In the genomic region with DNA sequence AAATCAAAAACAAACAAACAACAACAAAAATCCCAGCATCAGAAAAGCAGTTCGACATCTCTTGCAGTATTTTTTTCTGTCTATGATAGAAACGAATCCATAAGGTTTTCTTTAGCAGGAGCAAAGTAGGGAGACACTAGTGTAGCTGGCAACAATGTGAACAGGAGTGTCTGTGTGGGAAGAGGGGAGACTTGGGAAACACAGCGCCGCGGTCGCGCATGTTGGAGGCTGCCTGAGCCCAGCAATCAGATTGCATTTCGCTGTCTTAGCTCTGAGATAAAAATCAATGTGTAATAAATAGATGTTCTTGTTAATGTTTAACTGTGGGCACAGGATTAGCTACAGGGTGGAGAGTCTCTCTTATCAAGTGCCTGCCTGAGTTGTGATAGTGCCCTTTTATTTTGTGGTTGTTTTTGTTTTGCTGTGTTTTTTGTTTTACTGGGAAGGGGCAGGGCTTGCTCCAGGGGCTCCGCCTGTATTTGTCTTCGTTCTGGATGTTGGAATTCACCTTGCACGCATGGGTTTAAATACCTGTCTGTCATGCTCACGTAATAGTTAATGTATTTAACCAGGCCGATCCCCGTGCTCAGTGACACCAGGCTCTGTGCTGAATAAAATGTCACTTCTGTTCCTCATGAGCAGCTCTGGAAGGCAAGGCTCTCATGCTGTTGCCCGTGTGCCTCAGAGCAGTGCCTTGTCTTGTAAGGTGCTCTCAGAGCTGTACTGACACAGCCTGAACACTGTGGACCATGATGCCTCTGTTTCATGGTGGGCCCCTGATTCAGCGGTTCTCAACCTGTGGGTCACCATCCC, we compare ENCODE assay signal across 12 mouse cellular contexts. TPM values are rescaled to one million over a fixed set of nuclear protein-coding genes. Genes with fewer than 3 reads are reported as not detected.
DNase-seq lines count a peak whose midpoint lies in the region; ATAC-seq and TF ChIP-seq lines count a peak whose summit lies in the region.
"Had no signal": no experiment of that assay in that cellular context is flagged by ENCODE, and none has a peak within 500 bp of the region (broad histone marks: within the 10 kb centered on the region; RNA-seq: fewer than 3 reads in every experiment).

No protein-coding gene starts in this region.

- no peaks in the 10 kb centered on the region for H3K27me3 ChIP-seq in Patski
- H3K27me3 ChIP-seq in intestine, postnatal 0 days (replicated peaks; ENCODE audit: control insufficient read depth, insufficient read depth, low read length) = no peaks in the 10 kb centered on the region
- H3K27me3 ChIP-seq in liver, embryonic 12.5 days (replicated peaks) = no peaks in the 10 kb centered on the region
- no peaks in the 10 kb centered on the region for H3K27me3 ChIP-seq in forebrain, embryonic 16.5 days (replicated peaks; ENCODE audit: control insufficient read depth, insufficient read depth, low read length)
- H3K27me3 ChIP-seq: hindbrain, embryonic 15.5 days had no signal

- H3K9ac ChIP-seq in intestine, postnatal 0 days (ENCODE audit: low read depth, low read length) = no peak overlapping the region
- no peak overlapping the region for H3K9ac ChIP-seq in liver, embryonic 12.5 days
- no peak overlapping the region for H3K9ac ChIP-seq in forebrain, embryonic 16.5 days (replicated peaks; ENCODE audit: low read depth, low read length)
- H3K9ac ChIP-seq: hindbrain, embryonic 15.5 days; lung, embryonic 14.5 days had no signal

- in situ Hi-C loops in Patski (cut with MboI; ENCODE audit: low pct_unique_long_range_greater_than_20kb) = loop anchor here (25.0 kb wide), 1 partner anchor 231 kb away; no protein-coding TSS in a partner anchor

- POLR2A ChIA-PET in Patski (lab: Charles Lee) = no interaction called here

- peaks cover 53% of the 10 kb centered on the region for H3K36me3 ChIP-seq in intestine, postnatal 0 days (ENCODE audit: control insufficient read depth, insufficient read depth)
- H3K36me3 ChIP-seq in liver, embryonic 12.5 days = peaks cover 46% of the 10 kb centered on the region
- H3K36me3 ChIP-seq in forebrain, embryonic 16.5 days (ENCODE audit: control insufficient read depth, insufficient read depth) = peaks cover 5% of the 10 kb centered on the region

- TF ChIP-seq CTCF in layer of hippocampus, adult 2 months (conservative IDR thresholded peaks at IDR 0.05) = no peak
- no peak for TF ChIP-seq CTCF in Patski (IDR thresholded peaks at IDR 0.05)
- TF ChIP-seq CTCF in intestine, postnatal 0 days (IDR thresholded peaks at IDR 0.05; ENCODE audit: low read depth) = no peak

- no peaks in the 10 kb centered on the region for H3K4me1 ChIP-seq in intestine, postnatal 0 days (replicated peaks; ENCODE audit: control insufficient read depth, insufficient read depth, low read length)
- H3K4me1 ChIP-seq in liver, embryonic 12.5 days = peaks cover 23% of the 10 kb centered on the region
- no peaks in the 10 kb centered on the region for H3K4me1 ChIP-seq in forebrain, embryonic 16.5 days (replicated peaks; ENCODE audit: control insufficient read depth, insufficient read depth, low read length)

- H3K27ac ChIP-seq in layer of hippocampus, adult 2 months = 0 out of 2 replicates have a peak overlapping the region, but pooled peaks have one; percentile 28
- peak overlapping the region; percentile 51; the same call in 1 of the 2 replicates for H3K27ac ChIP-seq in intestine, postnatal 0 days (ENCODE audit: low read depth, low read length)
- H3K27ac ChIP-seq in liver, embryonic 12.5 days = no peak overlapping the region
- H3K27ac ChIP-seq in forebrain, embryonic 16.5 days (ENCODE audit: low read length) = no peak overlapping the region
- H3K27ac ChIP-seq: hindbrain, embryonic 15.5 days had no signal

- H3K4me2 ChIP-seq in intestine, postnatal 0 days (replicated peaks; ENCODE audit: low read depth) = peak overlapping the region; percentile 39
- no peak overlapping the region; the same call in 1 of the 2 replicates for H3K4me2 ChIP-seq in liver, embryonic 12.5 days
- H3K4me2 ChIP-seq in forebrain, embryonic 16.5 days (ENCODE audit: low read length) = no peak overlapping the region
- H3K4me2 ChIP-seq: hindbrain, embryonic 15.5 days; lung, embryonic 14.5 days had no signal

- peak; percentile 27 for ATAC-seq in Patski
- ATAC-seq in intestine, postnatal 0 days = peak; percentile 29
- ATAC-seq in liver, embryonic 12.5 days = peak; percentile 39
- no peak for ATAC-seq in forebrain, embryonic 16.5 days

- H3K4me3 ChIP-seq in layer of hippocampus, adult 2 months = no peak overlapping the region
- H3K4me3 ChIP-seq in intestine, postnatal 0 days (ENCODE audit: low read depth, low read length) = no peak overlapping the region
- no peak overlapping the region for H3K4me3 ChIP-seq in liver, embryonic 12.5 days
- H3K4me3 ChIP-seq in forebrain, embryonic 16.5 days (replicated peaks; ENCODE audit: low read length) = no peak overlapping the region
- H3K4me3 ChIP-seq: hindbrain, embryonic 15.5 days; myocyte had no signal

- 41% methylated on average over 16 of the region's 16 CpGs for WGBS in intestine, postnatal 0 days
- 66% methylated on average over 16 of the region's 16 CpGs for WGBS in liver, embryonic 12.5 days (ENCODE audit: insufficient replicate concordance)
- WGBS in forebrain, embryonic 16.5 days = 91% methylated on average over 16 of the region's 16 CpGs

- CTCF ChIA-PET in Patski (lab: Charles Lee) = interaction anchor here (1.0 to 3.1 kb wide), 2 partner anchors 9 to 13 kb away, joined by 4 to 13 read pairs; no protein-coding TSS in a partner anchor

- H3K9me3 ChIP-seq in intestine, postnatal 0 days (ENCODE audit: control insufficient read depth) = no peaks in the 10 kb centered on the region
- no peaks in the 10 kb centered on the region for H3K9me3 ChIP-seq in liver, embryonic 12.5 days (replicated peaks)
- no peaks in the 10 kb centered on the region for H3K9me3 ChIP-seq in forebrain, embryonic 16.5 days (ENCODE audit: control insufficient read depth, low read length)
- H3K9me3 ChIP-seq: hindbrain, embryonic 15.5 days had no signal

- no peak for DNase-seq in layer of hippocampus, adult 2 months (ENCODE audit: low spot score in 2 of 2)
- DNase-seq in layer of hippocampus, adult 9-11 months = no peak
- no peak for DNase-seq in Patski (ENCODE audit: low read depth, low spot score)
- DNase-seq in adrenal gland, adult (ENCODE audit: inconsistent age in 2 of 2, low spot score in 1 of 2) = no peak
- DNase-seq in urinary bladder, postnatal 36 days (ENCODE audit: low spot score in 2 of 2) = no peak
- DNase-seq: heart, adult 11 months; lung, embryonic 14.5 days had no signal

RNA-seq across cellular contexts. Expression of gene Ipmk, which starts 20.8 kb away (rescaled TPM):
- total RNA-seq in layer of hippocampus, adult 2 months (2021) = 10 to 100 TPM; 39.0 to 40.5 TPM
- 73.9 TPM for polyA plus RNA-seq in Patski (2021)
- polyA plus RNA-seq in intestine, postnatal 0 days (2015; fragmentation: Nextera tagmentation; extraction: Ambion mirVana) = 32.4 and 36.6 TPM in 2 replicates
- 13.9 and 14.9 TPM in 2 replicates for polyA plus RNA-seq in liver, embryonic 12.5 days (2016; fragmentation: Nextera tagmentation; extraction: Ambion mirVana)
- polyA plus RNA-seq in forebrain, embryonic 16.5 days (2015; fragmentation: Nextera tagmentation; extraction: Ambion mirVana) = 18.8 and 20.1 TPM in 2 replicates

RNA-seq across cellular contexts. Expression of gene Cisd1, which starts 23.6 kb away (rescaled TPM):
- 100 to 1,000 TPM; 121 to 136 TPM for total RNA-seq in layer of hippocampus, adult 2 months (2021)
- polyA plus RNA-seq in Patski (2021) = 137 TPM
- polyA plus RNA-seq in intestine, postnatal 0 days (2015; fragmentation: Nextera tagmentation; extraction: Ambion mirVana) = 197 and 204 TPM in 2 replicates
- 99.8 and 104 TPM in 2 replicates for polyA plus RNA-seq in liver, embryonic 12.5 days (2016; fragmentation: Nextera tagmentation; extraction: Ambion mirVana)
- polyA plus RNA-seq in forebrain, embryonic 16.5 days (2015; fragmentation: Nextera tagmentation; extraction: Ambion mirVana) = 242 and 252 TPM in 2 replicates

Comparison
In these comparisons a context has a peak if more than half of its experiments do, and no peak if none do; other contexts are left out.
1. H3K27ac ChIP-seq: peak in layer of hippocampus, adult 2 months (single experiment) and intestine, postnatal 0 days (single experiment); none in liver, embryonic 12.5 days (single experiment) and forebrain, embryonic 16.5 days (single experiment).